Comparison of ENCODE assay signal across 15 mouse cellular contexts in the genomic region with DNA sequence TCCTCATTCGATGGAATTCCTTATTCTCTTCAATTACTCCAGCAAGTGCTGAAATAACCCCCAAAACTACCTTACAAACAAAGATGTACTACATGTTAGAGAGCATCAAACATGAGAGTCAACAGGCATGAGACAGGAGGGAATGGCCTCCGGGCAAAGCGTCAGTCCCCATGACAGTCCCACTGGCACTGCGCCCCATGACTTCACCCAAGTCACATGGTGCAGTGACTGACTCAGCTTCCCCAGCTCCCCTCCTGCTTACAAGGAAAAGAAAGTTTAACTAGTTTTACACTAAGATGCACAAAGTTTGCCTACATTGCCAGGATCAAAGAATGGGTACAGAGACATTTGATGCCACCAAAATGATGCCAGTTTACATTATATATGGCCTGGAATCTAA.
A peak's percentile ranks its signal among the peaks of the same experiment; 100 is the strongest.
DNase-seq lines count a peak whose midpoint lies in the region; ATAC-seq lines count a peak whose summit lies in the region.
"Had no signal": no experiment of that assay in that cellular context is flagged by ENCODE, and none has a peak within 500 bp of the region (broad histone marks: within the 10 kb centered on the region; RNA-seq: fewer than 3 reads in every experiment).

No protein-coding gene starts in this region.

- no peaks in the 10 kb centered on the region for H3K9me3 ChIP-seq in heart, embryonic 11.5 days (replicated peaks; ENCODE audit: control insufficient read depth, low read length)
- H3K9me3 ChIP-seq: embryonic facial prominence, embryonic 12.5 days; forebrain, embryonic 10.5 days; limb, embryonic 10.5 days had no signal

- 89% methylated on average over 4 of the region's 4 CpGs for WGBS in heart, embryonic 11.5 days (ENCODE audit: insufficient replicate concordance)

- no peak overlapping the region for H3K27ac ChIP-seq in heart, embryonic 11.5 days (ENCODE audit: low read depth, low read length)
- H3K27ac ChIP-seq: embryonic facial prominence, embryonic 12.5 days; forebrain, embryonic 10.5 days; kidney, postnatal 0 days; limb, embryonic 10.5 days; liver, embryonic 14.5 days had no signal

- peak; percentile 63 to 71 for DNase-seq in heart, adult 18-20 months
- DNase-seq in adrenal gland, postnatal 10 days, result peak; percentile 76
- peak; percentile 27 for DNase-seq in gastrocnemius, postnatal 25 days
- peak; percentile 48 for DNase-seq in skeletal muscle tissue, adult 2 months (ENCODE audit: low read depth, low spot score)
- no peak for DNase-seq in layer of hippocampus, postnatal 14 days (ENCODE audit: low spot score in 2 of 2)
- no peak for DNase-seq in testis, postnatal 10 days (ENCODE audit: low spot score)
- DNase-seq in right cerebral cortex, adult 18-20 months, result no peak
- DNase-seq: lung, postnatal 14 days; midbrain, embryonic 14.5 days had no signal

- H3K4me1 ChIP-seq in heart, embryonic 11.5 days (ENCODE audit: control insufficient read depth, insufficient read depth, low read length), result no peaks in the 10 kb centered on the region
- H3K4me1 ChIP-seq: limb, embryonic 10.5 days had no signal

- H3K4me2 ChIP-seq in heart, embryonic 11.5 days, result no peak overlapping the region
- H3K4me2 ChIP-seq: embryonic facial prominence, embryonic 12.5 days had no signal

- no peak overlapping the region for H3K4me3 ChIP-seq in heart, embryonic 11.5 days (ENCODE audit: low read depth, low read length)
- H3K4me3 ChIP-seq: embryonic facial prominence, embryonic 12.5 days; forebrain, embryonic 10.5 days; limb, embryonic 10.5 days had no signal

- ATAC-seq in heart, embryonic 11.5 days (replicated peaks; ENCODE audit: insufficient number of reproducible peaks, low FRiP score, low TSS enrichment), result no peak

- H3K9ac ChIP-seq in heart, embryonic 11.5 days (ENCODE audit: low read depth, low read length), result no peak overlapping the region
- H3K9ac ChIP-seq: embryonic facial prominence, embryonic 12.5 days; liver, embryonic 14.5 days had no signal

- no peaks in the 10 kb centered on the region for H3K36me3 ChIP-seq in heart, embryonic 11.5 days (ENCODE audit: control insufficient read depth, insufficient read depth, low read length)
- H3K36me3 ChIP-seq: embryonic facial prominence, embryonic 12.5 days; forebrain, embryonic 10.5 days; limb, embryonic 10.5 days had no signal

- no peaks in the 10 kb centered on the region for H3K27me3 ChIP-seq in heart, embryonic 11.5 days (ENCODE audit: control insufficient read depth, insufficient read depth, low read length)
- H3K27me3 ChIP-seq: embryonic facial prominence, embryonic 12.5 days had no signal

Comparison
In these comparisons a context has a peak if more than half of its experiments do, and no peak if none do; other contexts are left out.
1. DNase-seq: peak in heart, adult 18-20 months (2 of 2), adrenal gland, postnatal 10 days (single experiment), gastrocnemius, postnatal 25 days (single experiment) and skeletal muscle tissue, adult 2 months (single experiment); none in layer of hippocampus, postnatal 14 days (0 of 2), testis, postnatal 10 days (single experiment) and right cerebral cortex, adult 18-20 months (single experiment).